Mouse (Mus musculus) lung, adult 2 months (tissue): ENCODE measurements at regions not wholly inside any gene's neighbourhood (a gene's known extent, or its start where the extent isn't known, plus 50 kb on each side); places are given as distances from the start of the nearest gene placed in this dataset.
"Not testable (repeated sequence)": the region's sequence is repeated elsewhere in the genome, so short reads cannot be mapped to it uniquely, and the experiment has no call there.

ENCODE experiments used
- CTCF ChIP-seq: fragments of 200-500 bp; IDR thresholded peaks from 2 replicates; pipeline ENCODE4 v1.5.1; 2011; ENCODE audit warnings: mild to moderate bottlenecking, low read length, control low read depth; ENCODE audit not compliant: insufficient read depth
- POLR2A ChIP-seq: fragments of 200-500 bp; IDR thresholded peaks from 2 replicates; pipeline ENCODE4 v1.6.1; 2011; ENCODE audit warnings: low read depth, mild to moderate bottlenecking, control low read depth, low read length, borderline replicate concordance; ENCODE audit errors: extremely low read depth

GRCm38 (mm10) chr12:24252071-24252874 lies 155.2 kb upstream of the 9030624G23Rik start:
- TF ChIP-seq CTCF, POLR2A: not testable (repeated sequence)
